Mouse (Mus musculus) left cerebral cortex, adult 2 months (tissue): ENCODE measurements at regions not wholly inside any gene's neighbourhood (a gene's known extent, or its start where the extent isn't known, plus 50 kb on each side); places are given as distances from the start of the nearest gene placed in this dataset.

Experiments used
- DNase-seq, 2 experiments: peaks; one replicate each; pipeline ENCODE4 v3.0.0; 2021 to 2022; ENCODE audit warnings: low spot score in 2 of 2, mixed read lengths in 1 of 2; ENCODE audit errors: extremely low spot score in 1 of 2
- H3K27ac ChIP-seq: fragments of 200-600 bp; 2 replicates; pipeline ENCODE4 v1.8.1; 2022
- H3K4me3 ChIP-seq: fragments of 200-600 bp; 2 replicates; pipeline ENCODE4 v1.8.1; 2022
- CTCF ChIP-seq: fragments of 200-600 bp; IDR thresholded peaks from 2 replicates; pipeline ENCODE4 v1.8.1; 2022; ENCODE audit warnings: antibody characterized with exemption, mild to moderate bottlenecking, moderate library complexity
- intact Hi-C: fragments of 180-260 bp; cut with DNase I; formaldehyde crosslinking; loops from one replicate; pipeline ENCODE4 v1.15.1; 2025

- TF ChIP-seq CTCF: no peak
- H3K27ac ChIP-seq: no peak overlapping the region
- intact Hi-C loops: loop anchor here (10.0 kb wide), 1 partner anchor 637 kb away; no protein-coding TSS in a partner anchor
- H3K4me3 ChIP-seq: no peak overlapping the region
- DNase-seq: no peak
These were observed 164.6 kb upstream of the Bmp2 start for GRCm38 (mm10) chr2:133387349-133387748.

DNA sequence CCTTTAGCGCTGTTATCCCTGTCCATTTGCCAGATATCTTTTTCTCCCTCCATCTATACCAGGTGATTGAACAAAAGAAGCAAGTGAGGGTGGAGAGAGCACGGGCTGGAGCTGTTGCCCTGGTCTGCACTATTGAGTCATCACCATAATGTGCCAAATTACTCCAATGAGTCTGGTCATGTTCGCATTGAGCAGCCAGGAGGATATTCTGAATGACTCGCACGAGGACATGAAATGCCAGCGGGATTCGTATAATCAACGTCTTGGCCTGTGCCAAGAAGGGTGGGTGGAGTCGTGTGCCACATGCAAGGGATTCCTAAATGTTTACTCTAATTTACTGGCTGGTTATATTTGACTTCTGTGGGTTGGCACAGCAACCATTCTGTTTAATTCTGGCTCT lies 159.7 kb upstream of the Bmp2 start:
- no peak for DNase-seq
- no peak for TF ChIP-seq CTCF
- Histone ChIP-seq H3K4me3 (no peak overlapping the region), H3K27ac (no peak overlapping the region)
- intact Hi-C loops: no loop called here

DNA sequence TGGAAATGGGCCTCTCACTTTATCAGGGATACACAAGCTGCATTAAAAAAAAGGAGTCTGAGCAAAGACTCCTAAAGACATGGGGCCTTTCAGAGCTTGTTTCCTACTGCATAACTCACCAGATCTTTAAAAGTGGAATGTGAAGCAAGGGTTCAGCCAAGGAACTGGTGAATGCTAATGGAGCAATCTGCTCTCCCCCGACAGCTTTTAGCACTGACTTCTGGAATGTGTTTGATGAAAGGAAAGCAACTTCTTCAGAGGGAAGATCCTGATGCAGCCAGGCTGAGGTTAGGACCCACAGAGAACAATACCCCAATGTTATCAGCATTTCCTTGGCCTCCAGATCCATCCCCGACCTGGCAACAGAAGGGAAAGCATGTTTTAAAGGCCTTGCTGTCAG lies 154.4 kb upstream of the Bmp2 start:
- no peak for TF ChIP-seq CTCF
- H3K27ac ChIP-seq: no peak overlapping the region
- DNase-seq: no peak
- intact Hi-C loops: no loop called here
- no peak overlapping the region for H3K4me3 ChIP-seq

- Histone ChIP-seq H3K27ac (no peak overlapping the region), H3K4me3 (no peak overlapping the region)
- no peak for DNase-seq
- TF ChIP-seq CTCF: no peak
- intact Hi-C loops: no loop called here
These were observed 152.8 kb upstream of the Bmp2 start for GRCm38 (mm10) chr2:133399059-133399690.

GRCm38 (mm10) chr2:133400963-133401362 lies 151.0 kb upstream of the Bmp2 start:
- Histone ChIP-seq H3K27ac (no peak overlapping the region), H3K4me3 (no peak overlapping the region)
- TF ChIP-seq CTCF: no peak
- no peak for DNase-seq
- intact Hi-C loops: no loop called here

- H3K4me3 ChIP-seq: no peak overlapping the region
- intact Hi-C loops: no loop called here
- DNase-seq: no peak
- H3K27ac ChIP-seq: no peak overlapping the region
- TF ChIP-seq CTCF: no peak
These were observed 134.9 kb upstream of the Bmp2 start for GRCm38 (mm10) chr2:133416990-133417581.

DNA sequence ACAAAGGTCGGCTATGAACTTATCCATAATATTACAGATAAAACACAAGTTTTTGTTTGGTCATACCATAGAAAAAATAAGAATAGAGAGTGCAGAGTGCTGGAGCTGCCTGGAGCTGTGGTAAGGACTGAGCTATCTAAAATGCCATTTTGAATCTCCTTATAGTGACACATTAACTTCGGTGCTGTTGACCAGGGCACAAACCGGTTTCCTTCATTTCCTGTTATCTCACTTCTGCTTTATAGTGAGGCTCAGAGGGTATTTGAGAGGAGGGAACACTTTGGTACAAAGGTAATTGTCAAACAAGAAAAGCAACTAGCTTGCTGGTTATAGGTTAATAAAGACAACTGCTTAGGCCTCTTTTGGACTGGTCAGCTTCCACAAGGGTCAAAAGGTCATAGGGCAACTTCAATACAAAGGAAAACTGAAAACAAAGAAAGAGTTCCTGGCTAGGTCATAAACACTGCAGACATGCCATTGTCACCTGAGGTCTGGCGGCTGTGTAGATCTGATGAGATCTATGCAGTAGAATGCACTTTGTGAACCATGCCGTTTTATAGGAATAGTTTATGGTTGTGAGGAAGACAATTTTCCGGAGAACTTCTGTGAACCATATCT lies 132.2 kb upstream of the Bmp2 start:
- no peak for TF ChIP-seq CTCF
- DNase-seq: no peak
- intact Hi-C loops: no loop called here
- Histone ChIP-seq H3K4me3 (no peak overlapping the region), H3K27ac (no peak overlapping the region)

GRCm38 (mm10) chr2:133425538-133425937 lies 126.4 kb upstream of the Bmp2 start:
- intact Hi-C loops: no loop called here
- no peak for TF ChIP-seq CTCF
- no peak overlapping the region for H3K27ac ChIP-seq
- no peak for DNase-seq
- no peak overlapping the region for H3K4me3 ChIP-seq

GRCm38 (mm10) chr2:133427039-133427438 lies 124.9 kb upstream of the Bmp2 start:
- no peak for TF ChIP-seq CTCF
- DNase-seq: no peak
- H3K4me3 ChIP-seq: no peak overlapping the region
- no peak overlapping the region for H3K27ac ChIP-seq
- intact Hi-C loops: no loop called here

GRCm38 (mm10) chr2:133429369-133430062 lies 122.4 kb upstream of the Bmp2 start:
- TF ChIP-seq CTCF: no peak
- intact Hi-C loops: no loop called here
- DNase-seq: no peak
- Histone ChIP-seq H3K27ac (no peak overlapping the region), H3K4me3 (no peak overlapping the region)

DNA sequence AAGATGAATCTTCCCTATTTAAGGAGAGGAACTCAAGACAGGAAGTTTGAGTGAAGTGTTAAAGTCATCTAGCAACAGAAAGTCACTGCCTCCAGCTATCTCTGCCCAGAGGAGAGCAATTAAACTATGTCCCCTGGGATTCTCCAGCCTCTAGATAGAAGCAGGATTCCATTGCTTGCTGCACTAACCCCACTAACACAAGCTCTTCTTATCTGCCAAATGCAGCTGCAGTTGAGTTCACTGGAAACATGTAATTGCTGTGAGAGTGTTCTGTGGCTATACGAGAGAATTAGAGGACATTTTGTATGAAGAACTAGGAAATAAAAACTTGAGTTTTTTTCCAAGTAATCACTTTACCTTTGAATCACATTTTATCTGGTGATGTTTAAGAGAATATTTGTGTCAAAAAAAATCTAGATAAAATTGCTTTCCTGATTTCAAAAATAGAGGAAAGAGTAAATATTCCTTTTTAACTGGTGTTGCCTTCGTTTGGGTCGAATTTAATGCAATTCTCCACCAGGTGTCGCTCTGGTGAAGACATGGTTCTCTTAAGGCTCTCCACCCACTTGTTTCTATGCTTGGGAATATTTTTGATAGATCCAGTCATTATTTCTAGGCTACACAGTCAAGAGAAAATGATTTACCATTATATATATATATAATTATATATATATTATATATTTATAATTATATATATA lies 121.1 kb upstream of the Bmp2 start:
- intact Hi-C loops: no loop called here
- no peak overlapping the region for H3K4me3 ChIP-seq
- no peak overlapping the region for H3K27ac ChIP-seq
- no peak for DNase-seq
- TF ChIP-seq CTCF: peak; percentile 37

- intact Hi-C loops: no loop called here
- Histone ChIP-seq H3K4me3 (no peak overlapping the region), H3K27ac (no peak overlapping the region)
- TF ChIP-seq CTCF: no peak
- no peak for DNase-seq
These were observed 119.7 kb upstream of the Bmp2 start for GRCm38 (mm10) chr2:133432141-133432813.
